Mouse (Mus musculus) regulatory T cell (primary cell): Measurements from ENCODE around the gene Vmn2r82.
"Not testable (repeated sequence)": the region's sequence is repeated elsewhere in the genome, so short reads cannot be mapped to it uniquely, and the experiment has no call there.

Experiments used
- in situ Hi-C: fragments of 300-600 bp; cut with MboI, MseI; formaldehyde crosslinking; loops from one replicate; pipeline ENCODE4 v1.15.1; 2025; ENCODE audit warnings: high pct_unique_total_duplicates

Vmn2r82 gene

DNA sequence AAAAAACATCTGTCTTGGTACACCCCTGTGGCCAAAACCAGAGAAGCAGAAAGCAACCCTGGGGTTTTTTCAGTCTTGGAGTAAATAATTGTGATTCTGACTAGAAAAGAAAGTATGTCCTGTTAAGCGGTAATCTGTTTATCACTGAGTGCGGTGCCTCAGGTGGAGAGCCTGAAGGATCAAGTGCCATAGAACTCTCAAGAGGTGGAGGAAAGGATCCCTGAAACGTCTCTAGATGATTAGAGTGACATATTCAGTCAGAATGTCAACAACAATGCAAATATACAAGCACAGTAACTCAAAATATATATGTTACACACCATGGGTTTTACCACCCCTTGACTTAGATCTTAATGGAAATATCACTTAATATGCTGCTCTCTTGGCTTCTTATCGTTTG, at the start of gene Vmn2r82:
Vmn2r82 (plus strand) TSS at position 301 of the 400 bp plus-strand sequence.
- in situ Hi-C loops = not testable (repeated sequence)

DNA sequence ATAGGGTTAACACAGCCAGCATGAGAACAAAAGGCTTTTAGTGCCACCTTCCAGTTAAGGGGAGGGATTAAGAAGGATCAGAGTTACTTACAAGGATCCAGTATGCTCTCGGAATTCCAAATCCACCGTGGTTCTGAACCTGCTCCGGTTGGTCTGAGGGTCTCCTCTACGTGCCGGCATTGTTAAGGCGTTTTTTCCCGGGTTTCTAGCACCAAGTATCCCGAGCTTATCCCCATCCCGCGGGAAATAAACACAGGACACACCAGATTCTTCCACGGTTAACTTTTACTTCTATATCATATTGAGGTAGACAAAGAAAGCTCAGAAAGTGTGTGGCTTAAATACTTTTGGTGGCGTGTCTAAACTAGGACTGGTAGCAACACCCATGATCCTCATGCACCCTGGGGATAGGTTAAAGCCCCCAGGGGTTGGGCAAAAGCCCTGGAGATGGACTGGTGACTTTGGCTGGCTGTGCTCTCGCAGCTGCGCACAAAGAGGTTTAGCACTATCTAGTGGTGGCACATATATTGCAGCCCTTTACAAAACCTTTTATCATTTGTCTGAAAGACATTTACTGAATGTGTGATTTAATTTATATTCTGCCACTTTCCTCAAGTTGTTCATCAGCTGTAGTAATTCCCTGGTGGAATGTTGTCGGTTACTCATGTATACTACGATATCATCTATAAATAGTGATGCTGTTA, 34.1 kb upstream of the Vmn2r82 start:
- in situ Hi-C loops = not testable (repeated sequence)

GRCm38 (mm10) chr10:79322737-79323086, 33.6 kb upstream of the Vmn2r82 start:
- in situ Hi-C loops = no loop called here

GRCm38 (mm10) chr10:79399946-79400700, 43.8 kb downstream of the Vmn2r82 start:
- in situ Hi-C loops = not testable (repeated sequence)

DNA sequence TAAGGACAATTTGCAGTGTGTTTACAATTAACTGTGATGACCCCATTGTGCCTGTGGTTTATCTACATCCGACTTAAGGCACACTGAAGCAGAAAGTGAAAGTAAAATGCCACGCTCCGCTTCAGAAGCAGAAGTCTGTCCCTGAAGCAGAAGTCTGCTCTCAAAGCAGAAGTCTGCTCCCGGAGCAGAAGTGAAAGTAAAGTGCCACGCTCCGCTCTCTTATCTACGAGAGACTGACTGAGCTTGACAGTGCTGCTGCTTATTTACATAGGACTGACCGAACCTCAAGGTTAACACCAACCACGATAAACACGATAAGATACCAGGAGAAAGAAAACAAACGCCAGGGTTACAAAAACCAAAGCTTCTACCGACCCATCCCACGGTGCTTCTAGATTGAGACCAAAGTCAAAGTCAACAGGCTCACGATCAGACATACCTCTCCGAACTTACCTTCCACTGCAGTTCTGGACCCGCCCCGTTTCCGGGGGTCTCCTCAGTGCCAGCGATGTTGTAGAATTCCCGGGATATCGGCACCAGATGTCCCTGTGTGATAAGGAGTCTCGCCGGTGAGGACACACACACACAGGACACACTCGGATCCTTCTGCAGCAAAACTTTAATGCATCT, 60.9 kb downstream of the Vmn2r82 start:
- in situ Hi-C loops = no loop called here

DNA sequence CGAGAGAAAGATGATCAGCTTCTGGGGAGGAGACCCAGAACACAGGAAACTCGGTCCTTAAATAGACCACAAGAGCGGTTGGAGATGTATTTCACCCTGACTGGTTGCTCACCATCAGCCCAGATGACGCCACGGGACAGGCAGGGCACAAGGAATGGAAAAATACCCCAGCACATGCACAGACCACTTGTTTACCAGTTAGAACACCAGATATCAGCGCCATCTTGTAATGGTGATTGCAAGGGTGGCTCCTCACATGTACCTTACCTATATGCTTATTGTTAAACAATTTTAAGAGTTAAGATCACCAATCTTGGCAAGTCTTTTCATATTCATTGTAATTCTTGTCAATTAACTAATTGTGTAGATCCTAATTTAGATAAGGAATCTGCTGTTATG, 61.5 kb downstream of the Vmn2r82 start:
- in situ Hi-C loops = not testable (repeated sequence)

GRCm38 (mm10) chr10:79435141-79435820, 79.0 kb downstream of the Vmn2r82 start:
- in situ Hi-C loops = not testable (repeated sequence)
